Mouse (Mus musculus) CH12.LX (cell line): ENCODE measurements at regions not wholly inside any gene's neighbourhood (a gene's known extent, or its start where the extent isn't known, plus 50 kb on each side); places are given as distances from the start of the nearest gene placed in this dataset.

Experiments
- DNase-seq: peaks from one replicate; pipeline ENCODE4 v3.0.0-alpha.2; 2013; ENCODE audit errors: extremely low read depth
- H3K27ac ChIP-seq: 2 replicates; pipeline ENCODE4 v1.5.1; 2012; ENCODE audit warnings: low read depth, mild to moderate bottlenecking, control low read depth, moderate library complexity; ENCODE audit not compliant: insufficient read depth
- H3K27me3 ChIP-seq: replicated peaks from 2 replicates; pipeline ENCODE3; 2012; ENCODE audit warnings: inconsistent platforms
- H3K36me3 ChIP-seq, 2 experiments: replicated peaks in 1 of 2; 2 replicates each; pipeline versions ENCODE3 to v1.6.1; 2012; ENCODE audit warnings: inconsistent platforms in 1 of 2, low read length in 1 of 2, mild to moderate bottlenecking in 1 of 2, mixed read lengths in 1 of 2, moderate library complexity in 1 of 2; ENCODE audit not compliant: control insufficient read depth in 1 of 2, insufficient read depth in 1 of 2
- H3K4me1 ChIP-seq, 2 experiments: 2 replicates each; pipeline ENCODE4 v1.6.1; 2012; ENCODE audit warnings: inconsistent platforms in 1 of 2, moderate library complexity in 1 of 2; ENCODE audit not compliant: insufficient read depth in 2 of 2, control insufficient read depth in 1 of 2
- H3K4me2 ChIP-seq: 2 replicates; pipeline ENCODE4 v1.6.1; 2012; ENCODE audit warnings: low read depth, mild to moderate bottlenecking, control low read depth; ENCODE audit not compliant: poor library complexity, insufficient read depth, severe bottlenecking
- H3K4me3 ChIP-seq, 3 experiments: fragments of 150-350 bp in 1 of 3; sonication (generic) in 1 of 3; replicated peaks in 1 of 3; 2 replicates each; pipeline versions ENCODE3 to v1.5.1; 2011 to 2012; ENCODE audit warnings: low read depth in 2 of 3, low read length in 2 of 3, mild to moderate bottlenecking in 2 of 3, moderate library complexity in 2 of 3, control low read depth in 1 of 3, improper control_type of control experiment in 1 of 3, inconsistent platforms in 1 of 3, mixed read lengths in 1 of 3; ENCODE audit not compliant: poor library complexity in 1 of 3
- H3K79me2 ChIP-seq: replicated peaks from 2 replicates; pipeline ENCODE4 v1.6.1; 2012; ENCODE audit warnings: mild to moderate bottlenecking, moderate library complexity; ENCODE audit not compliant: control insufficient read depth, poor library complexity, insufficient read depth, severe bottlenecking; ENCODE audit errors: extremely low read depth
- H3K9ac ChIP-seq: 2 replicates; pipeline ENCODE4 v1.6.1; 2012; ENCODE audit warnings: low read depth, mild to moderate bottlenecking, control low read depth, moderate library complexity; ENCODE audit not compliant: insufficient read depth
- H3K9me3 ChIP-seq: replicated peaks from 2 replicates; pipeline ENCODE3; 2012; ENCODE audit warnings: low read length, inconsistent platforms, mixed read lengths
- BHLHE40 ChIP-seq: IDR thresholded peaks from 2 replicates; pipeline ENCODE4 v1.6.1; 2011; ENCODE audit warnings: mild to moderate bottlenecking, low read depth, low read length, improper control_type of control experiment
- CHD2 ChIP-seq: IDR thresholded peaks from 2 replicates; pipeline ENCODE4 v1.6.1; 2011; ENCODE audit warnings: low read length, improper control_type of control experiment
- CTCF ChIP-seq, 2 experiments: IDR thresholded peaks in 1 of 2; conservative IDR thresholded peaks in 1 of 2; 2 replicates each; pipeline ENCODE4 v1.5.1; 2011 to 2012; ENCODE audit warnings: low read depth in 2 of 2, low read length in 2 of 2, improper control_type of control experiment in 1 of 2, inconsistent platforms in 1 of 2, mild to moderate bottlenecking in 1 of 2, moderate library complexity in 1 of 2
- HCFC1 ChIP-seq: IDR thresholded peaks from 2 replicates; pipeline ENCODE4 v1.6.1; 2012; ENCODE audit warnings: low read depth, mild to moderate bottlenecking, inconsistent platforms, low read length, improper control_type of control experiment
- JUN ChIP-seq: IDR thresholded peaks from 2 replicates; pipeline ENCODE4 v1.6.1; 2011; ENCODE audit warnings: low read depth, mild to moderate bottlenecking, low read length, improper control_type of control experiment, moderate library complexity; ENCODE audit not compliant: insufficient read depth
- MAX ChIP-seq: IDR thresholded peaks from 2 replicates; pipeline ENCODE4 v1.6.1; 2011; ENCODE audit warnings: low read length, improper control_type of control experiment
- MEF2A ChIP-seq: IDR thresholded peaks from 2 replicates; pipeline ENCODE4 v1.6.1; 2014; ENCODE audit warnings: low read depth, mild to moderate bottlenecking, inconsistent platforms, low read length, improper control_type of control experiment, borderline replicate concordance
- MXI1 ChIP-seq: IDR thresholded peaks from 2 replicates; pipeline ENCODE4 v1.6.1; 2011; ENCODE audit warnings: mild to moderate bottlenecking, low read depth, low read length, improper control_type of control experiment
- MYC ChIP-seq: IDR thresholded peaks from 2 replicates; pipeline ENCODE4 v1.6.1; 2011; ENCODE audit warnings: low read depth, mild to moderate bottlenecking, improper control_type of control experiment, low read length
- POLR2A ChIP-seq: IDR thresholded peaks from 2 replicates; pipeline ENCODE4 v1.6.1; 2011; ENCODE audit warnings: low read depth, mild to moderate bottlenecking, improper control_type of control experiment, low read length
- POLR2AphosphoS2 ChIP-seq: IDR thresholded peaks from 2 replicates; pipeline ENCODE4 v1.6.1; 2011; ENCODE audit warnings: low read depth, low read length, improper control_type of control experiment
- RAD21 ChIP-seq: IDR thresholded peaks from 2 replicates; pipeline ENCODE4 v1.6.1; 2011; ENCODE audit warnings: low read depth, mild to moderate bottlenecking, low read length, improper control_type of control experiment, moderate library complexity
- RCOR1 ChIP-seq: conservative IDR thresholded peaks from 2 replicates; pipeline ENCODE4 v1.6.1; 2012; ENCODE audit warnings: low read depth, mild to moderate bottlenecking, inconsistent platforms, low read length, improper control_type of control experiment
- SMC3 ChIP-seq: IDR thresholded peaks from 2 replicates; pipeline ENCODE4 v1.6.1; 2011; ENCODE audit warnings: low read depth, low read length, improper control_type of control experiment
- TCF12 ChIP-seq: IDR thresholded peaks from 2 replicates; pipeline ENCODE4 v1.6.1; 2014; ENCODE audit warnings: low read depth, mild to moderate bottlenecking, inconsistent platforms, low read length, improper control_type of control experiment
- USF2 ChIP-seq: conservative IDR thresholded peaks from 2 replicates; pipeline ENCODE4 v1.6.1; 2011; ENCODE audit warnings: low read depth, low read length, improper control_type of control experiment
- ZC3H11A ChIP-seq: IDR thresholded peaks from 2 replicates; pipeline ENCODE4 v1.6.1; 2012; ENCODE audit warnings: low read depth, mild to moderate bottlenecking, inconsistent platforms, low read length, improper control_type of control experiment
- ZNF384 ChIP-seq: IDR thresholded peaks from 2 replicates; pipeline ENCODE4 v1.6.1; 2012; ENCODE audit warnings: low read depth, low read length, improper control_type of control experiment, inconsistent platforms
- dilution Hi-C: fragments of 300-500 bp; cut with MboI; formaldehyde crosslinking; loops from 2 replicates; pipeline ENCODE4 v1.14.3; 2020; ENCODE audit warnings: low sequenced_read_pairs; ENCODE audit not compliant: extremely low pct_unique_long_range_greater_than_20kb, extremely low pct_ligation_motif_present
- in situ Hi-C: fragments of 300-500 bp; cut with MboI; formaldehyde crosslinking; loops from 3 replicates; pipeline ENCODE4 v1.14.3; 2019; ENCODE audit warnings: low sequenced_read_pairs, low pct_ligation_motif_present, low pct_unique_long_range_greater_than_20kb, mixed read lengths

DNA sequence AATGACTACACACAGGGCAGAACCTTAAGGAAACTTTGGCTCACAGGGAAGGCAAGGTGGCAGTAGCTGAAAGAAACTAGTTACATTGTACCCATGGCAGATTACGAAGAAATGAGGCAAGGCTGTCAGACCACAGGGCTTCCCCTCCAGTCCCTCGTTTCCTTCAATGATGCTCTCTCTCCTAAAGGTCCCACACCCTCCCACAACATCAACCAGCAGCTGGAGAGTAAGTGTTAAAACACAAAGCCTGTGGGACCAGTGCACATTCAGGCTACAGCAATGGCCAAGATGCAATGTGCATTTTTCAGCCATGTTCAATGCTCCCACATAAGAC is 355.5 kb downstream of the Ankrd50 start:
- H3K27ac ChIP-seq: no peak overlapping the region
- no peak for TF ChIP-seq POLR2A
- H3K4me2 ChIP-seq: no peak overlapping the region
- dilution Hi-C loops (no loop called here), in situ Hi-C loops (no loop called here)
- peaks cover 0 to 13% of the 10 kb centered on the region in 2 experiments; a peak in 2 of 4 replicates for H3K4me1 ChIP-seq
- no peak for DNase-seq
- H3K36me3 ChIP-seq: no peaks in the 10 kb centered on the region
- no peak overlapping the region for H3K9ac ChIP-seq
- H3K27me3 ChIP-seq: no peaks in the 10 kb centered on the region
- H3K79me2 ChIP-seq: no peaks in the 10 kb centered on the region
- no peak overlapping the region for H3K4me3 ChIP-seq
- no peaks in the 10 kb centered on the region for H3K9me3 ChIP-seq

DNA sequence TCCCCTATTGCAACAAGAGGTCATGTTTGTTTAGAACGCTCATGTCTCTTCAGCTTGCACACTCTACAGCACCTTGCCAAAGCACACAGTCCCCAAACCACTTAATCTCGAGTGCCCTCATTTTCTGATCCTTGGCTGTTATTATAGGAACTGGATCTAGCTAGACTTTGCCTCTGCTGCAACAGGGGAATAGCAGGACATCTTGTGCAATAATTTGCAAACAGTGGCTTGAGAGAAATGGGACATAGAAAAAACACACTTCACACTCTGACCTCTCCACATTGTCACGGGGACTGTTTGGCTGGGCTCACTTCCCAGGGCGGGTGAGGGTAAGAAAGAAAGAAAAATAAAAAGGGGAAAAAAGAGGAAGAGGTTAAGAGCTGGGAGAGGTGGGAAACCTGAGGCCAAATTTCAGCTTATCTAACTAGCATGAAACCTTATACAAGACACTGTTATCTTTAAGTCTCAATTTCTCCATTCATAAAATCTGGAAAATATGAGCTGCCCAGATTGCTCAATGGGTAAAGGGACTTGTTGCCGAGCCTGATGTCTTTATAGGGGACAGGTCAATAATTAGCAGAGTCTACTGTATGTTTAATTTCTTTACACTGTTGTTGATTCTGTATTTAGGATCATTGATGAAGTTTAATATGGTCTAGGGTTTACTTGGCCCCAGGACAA is 356.0 kb downstream of the Ankrd50 start:
- dilution Hi-C loops: no loop called here
- TF ChIP-seq RCOR1: no peak
- TF ChIP-seq BHLHE40: no peak
- no peak for TF ChIP-seq HCFC1
- no peak for TF ChIP-seq ZNF384
- TF ChIP-seq USF2: no peak
- TF ChIP-seq JUN: no peak
- no peak for TF ChIP-seq SMC3
- TF ChIP-seq MEF2A: no peak
- no peak for TF ChIP-seq CTCF (conservative IDR thresholded peaks at IDR 0.05 in 1 of 2, IDR thresholded peaks at IDR 0.05 in 1 of 2; ENCODE audit: low read depth in 2 of 2, low read length in 2 of 2)
- no peak for TF ChIP-seq RAD21
- TF ChIP-seq MAX: no peak
- TF ChIP-seq POLR2AphosphoS2: no peak
- no peak for TF ChIP-seq CHD2
- TF ChIP-seq ZC3H11A: no peak
- TF ChIP-seq MYC: no peak
- no peak for TF ChIP-seq MXI1
- TF ChIP-seq TCF12: no peak
- DNase-seq: no peak

More for the DNA sequence above, 356.0 kb downstream of the Ankrd50 start:
- Histone ChIP-seq H3K36me3 (no peaks in the 10 kb centered on the region), H3K4me1 (peaks cover 0 to 13% of the 10 kb centered on the region in 2 experiments; a peak in 2 of 4 replicates), H3K4me3 (no peak overlapping the region), H3K79me2 (no peaks in the 10 kb centered on the region), H3K27ac (no peak overlapping the region), H3K4me2 (no peak overlapping the region), H3K27me3 (no peaks in the 10 kb centered on the region), H3K9ac (no peak overlapping the region), H3K9me3 (no peaks in the 10 kb centered on the region)
- in situ Hi-C loops: no loop called here
